Mouse (Mus musculus) gastrocnemius, adult 2 months (tissue): ENCODE data around the gene Mindy4b-ps. TPM values are rescaled to one million over a fixed set of nuclear protein-coding genes. Genes with fewer than 3 reads are reported as not detected.

Source experiments
- DNase-seq: peaks from one replicate; pipeline ENCODE4 v3.0.0; 2022
- H3K27ac ChIP-seq: fragments of 200-600 bp; 2 replicates; pipeline ENCODE4 v1.8.1; 2022; ENCODE audit warnings: mild to moderate bottlenecking
- H3K4me3 ChIP-seq: fragments of 200-600 bp; 2 replicates; pipeline ENCODE4 v1.8.1; 2022; ENCODE audit warnings: mild to moderate bottlenecking, moderate library complexity
- CTCF ChIP-seq: fragments of 200-600 bp; IDR thresholded peaks from 2 replicates; pipeline ENCODE4 v1.8.1; 2022; ENCODE audit warnings: antibody characterized with exemption, mild to moderate bottlenecking, moderate library complexity
- intact Hi-C: fragments of 180-260 bp; cut with DNase I; formaldehyde crosslinking; loops from one replicate; pipeline ENCODE4 v1.15.1; 2025
- total RNA-seq, 2 experiments: library from RNA; stranded (reverse); gene quantifications; 2 replicates each; pipeline ENCODE4 v1.2.3; 2021

Mindy4b-ps gene
- total RNA-seq, 2 experiments from 2014 or later = not detected

DNA sequence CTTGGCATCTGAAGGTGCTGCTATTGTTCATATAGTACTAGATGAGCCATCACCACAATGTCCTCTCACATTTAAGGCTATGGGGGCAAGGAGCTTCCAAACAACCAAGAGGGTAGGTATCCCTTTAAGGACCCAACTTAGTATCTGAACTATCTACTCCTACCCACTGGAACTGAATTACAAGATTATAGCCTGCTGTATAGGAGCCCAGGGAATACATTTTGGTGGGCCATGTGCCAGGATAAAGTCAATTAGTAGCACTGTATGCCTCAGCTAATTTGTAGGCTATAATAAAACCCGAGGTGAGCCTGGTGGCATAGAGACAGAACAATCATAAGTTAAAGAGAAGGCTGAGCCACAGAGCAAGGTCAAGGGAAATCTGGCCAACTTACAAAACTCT, 65.7 kb downstream of the Mindy4b-ps start:
- intact Hi-C loops = no loop called here
- TF ChIP-seq CTCF = no peak
- Histone ChIP-seq H3K27ac (no peak overlapping the region), H3K4me3 (no peak overlapping the region)
- DNase-seq = no peak

DNA sequence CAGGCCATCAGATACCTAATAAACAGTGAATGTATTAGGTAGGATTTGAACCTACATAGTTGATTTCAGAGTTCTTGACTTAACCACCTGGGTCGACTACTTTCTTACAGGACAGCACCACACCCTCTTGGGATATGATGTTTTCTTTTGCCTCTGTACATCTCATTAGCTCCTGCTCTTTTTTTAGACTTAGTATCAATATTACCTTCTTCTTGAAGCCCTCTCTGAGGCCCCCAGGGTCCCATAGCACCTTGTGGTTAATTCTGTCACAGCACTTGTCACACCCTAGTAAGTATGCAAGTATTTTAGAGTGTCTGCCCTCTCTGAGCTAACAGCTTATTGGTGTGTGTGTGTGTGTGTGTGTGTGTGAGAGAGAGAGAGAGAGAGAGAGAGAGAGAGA, 66.3 kb downstream of the Mindy4b-ps start:
- TF ChIP-seq CTCF = no peak

DNA sequence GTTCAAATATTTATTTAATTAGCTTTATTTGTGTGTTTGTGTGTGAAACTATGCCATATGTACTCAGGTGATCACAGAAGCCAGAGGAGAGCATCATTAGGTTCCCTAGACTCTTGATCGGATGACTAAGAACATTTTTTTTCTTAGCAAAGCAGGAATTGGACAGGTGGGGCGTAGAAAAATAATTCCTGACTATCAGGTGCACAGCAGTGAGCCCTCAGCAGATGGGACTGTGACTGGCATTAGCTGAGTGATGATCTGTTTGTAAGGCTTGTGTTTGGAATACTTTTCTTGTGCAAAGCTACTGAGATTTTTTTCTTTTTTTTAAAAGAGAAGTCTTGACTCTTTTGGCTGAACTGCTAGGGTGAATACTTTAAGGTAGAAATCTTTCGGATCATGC, 67.8 kb downstream of the Mindy4b-ps start:
- intact Hi-C loops = no loop called here
- Histone ChIP-seq H3K27ac (no peak overlapping the region), H3K4me3 (no peak overlapping the region)
- no peak for DNase-seq
- no peak for TF ChIP-seq CTCF

More for the DNA sequence above, 66.3 kb downstream of the Mindy4b-ps start:
- DNase-seq = no peak
- no peak overlapping the region for H3K4me3 ChIP-seq
- intact Hi-C loops = no loop called here
- H3K27ac ChIP-seq = no peak overlapping the region

DNA sequence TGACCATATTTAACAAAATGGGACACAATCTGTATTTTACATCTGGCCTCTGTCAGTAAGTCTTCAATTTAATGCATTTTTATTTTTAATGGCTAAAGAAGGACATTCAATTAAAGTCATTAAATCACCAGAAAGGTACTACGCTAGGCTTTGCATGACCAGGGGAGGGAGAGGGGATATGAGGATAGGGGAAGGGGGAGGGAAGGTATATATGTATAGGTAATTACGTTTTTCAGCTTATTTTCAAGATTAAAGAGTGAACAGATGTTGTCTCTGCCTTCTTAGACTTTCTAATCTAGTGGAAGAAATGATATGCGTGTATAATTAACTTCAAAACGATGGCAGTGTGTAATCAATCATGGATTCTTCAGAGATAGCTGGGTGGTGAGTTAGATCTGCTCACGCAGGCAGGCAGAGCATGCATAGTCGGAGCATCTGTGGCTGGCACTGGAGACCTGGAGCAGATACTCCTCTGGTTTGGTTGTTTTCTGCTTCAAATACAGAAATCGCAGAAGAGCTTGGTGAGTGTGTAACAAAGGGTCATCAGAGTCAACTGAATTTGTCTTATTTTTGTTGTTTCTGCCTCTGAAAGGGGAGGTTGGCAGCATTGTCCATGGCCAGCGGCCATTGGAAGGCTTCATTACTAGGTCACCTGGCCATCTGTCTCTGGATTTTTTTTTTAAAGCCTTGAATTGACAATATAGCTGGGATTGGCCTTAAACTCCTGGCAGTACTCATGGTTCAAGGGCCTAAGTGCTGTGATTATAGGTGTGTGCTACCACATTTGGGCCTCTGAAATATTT, 70.1 kb downstream of the Mindy4b-ps start:
- TF ChIP-seq CTCF = no peak
- H3K4me3 ChIP-seq = no peak overlapping the region
- H3K27ac ChIP-seq = no peak overlapping the region
- intact Hi-C loops = no loop called here
- DNase-seq = no peak

DNA sequence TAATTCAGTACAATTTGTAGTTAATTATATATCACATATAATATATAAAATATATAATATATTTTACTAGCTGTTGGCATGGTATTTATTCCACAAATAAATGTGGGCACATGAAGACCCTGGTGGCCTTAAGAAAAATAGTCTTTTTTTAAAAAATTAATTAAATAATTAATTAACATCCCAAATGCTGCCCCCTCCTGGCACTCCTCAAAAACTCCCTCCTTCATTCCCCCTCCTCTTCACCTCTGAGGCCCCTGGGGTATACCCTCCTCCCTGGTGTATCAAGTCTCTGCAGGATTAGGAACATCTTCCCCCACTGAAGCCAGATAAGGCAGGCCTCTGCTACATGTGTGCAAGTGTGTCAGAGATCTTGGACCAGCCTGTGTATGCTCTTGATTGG, 73.4 kb downstream of the Mindy4b-ps start:
- peak; percentile 45 for TF ChIP-seq CTCF
- intact Hi-C loops = no loop called here
- Histone ChIP-seq H3K4me3 (no peak overlapping the region), H3K27ac (no peak overlapping the region)
- no peak for DNase-seq

DNA sequence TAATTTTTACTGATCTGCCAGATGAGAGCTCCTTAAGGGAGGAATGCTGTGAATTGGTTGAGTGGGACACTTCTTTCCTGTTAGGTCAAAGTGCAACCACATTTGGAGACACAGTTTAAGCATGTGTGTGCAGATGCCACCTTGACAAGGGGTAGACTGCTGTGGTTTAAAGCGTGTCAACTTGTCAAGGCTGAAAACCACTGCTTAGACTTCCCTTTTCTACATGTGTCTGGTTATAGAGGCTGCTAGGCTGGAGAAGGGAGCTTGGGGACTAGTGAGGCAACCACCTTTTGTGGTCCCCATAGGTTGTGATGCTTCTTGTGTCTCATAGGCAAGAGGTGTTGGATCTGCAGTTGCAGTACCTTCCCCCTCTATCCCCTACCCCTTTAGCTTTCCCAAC, 74.2 kb downstream of the Mindy4b-ps start:
- no peak overlapping the region for H3K27ac ChIP-seq
- H3K4me3 ChIP-seq = no peak overlapping the region
- intact Hi-C loops = no loop called here
- no peak for TF ChIP-seq CTCF
- no peak for DNase-seq

DNA sequence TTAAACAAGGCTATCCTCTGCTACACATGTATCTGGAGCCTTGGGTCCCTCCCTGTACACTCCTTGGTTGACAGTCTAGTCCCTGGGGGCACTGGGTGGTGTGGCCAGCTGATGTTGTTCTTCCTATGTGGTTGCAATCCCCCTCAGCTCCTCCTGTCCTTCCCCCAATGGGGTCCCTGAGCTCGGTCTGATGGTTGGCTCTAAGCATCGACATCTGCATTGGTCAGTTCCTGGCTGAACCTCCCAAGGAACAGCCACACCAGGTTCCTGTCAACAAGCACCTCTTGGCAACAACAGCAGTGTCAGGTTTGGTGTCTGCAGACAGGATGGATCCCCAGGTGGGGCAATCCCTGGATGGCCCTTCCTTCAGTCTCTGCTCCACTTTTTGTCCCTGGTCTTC, 82.6 kb downstream of the Mindy4b-ps start:
- no peak for TF ChIP-seq CTCF
- no peak overlapping the region for H3K27ac ChIP-seq

More for the DNA sequence above, 82.6 kb downstream of the Mindy4b-ps start:
- DNase-seq = no peak
- intact Hi-C loops = no loop called here
- no peak overlapping the region for H3K4me3 ChIP-seq

Other genes with a start within 250 kb of the Mindy4b-ps start
- gene Selenot, start 245.7 kb downstream of the Mindy4b-ps start, total RNA-seq = 100 to 1,000 TPM; 119 to 136 TPM
- gene Erich6, start 185.1 kb downstream of the Mindy4b-ps start, total RNA-seq = not detected
- gene Siah2, start 129.9 kb downstream of the Mindy4b-ps start, total RNA-seq = 10 to 100 TPM in 1 of 2 experiments, 1 to 10 TPM in 1; 8.3 to 11.8 TPM
- not detected for gene Clrn1, start 63.0 kb upstream of the Mindy4b-ps start, total RNA-seq
- gene Med12l, start 183.5 kb upstream of the Mindy4b-ps start, total RNA-seq = under 1 TPM; 0.54 to 0.92 TPM